Mouse (Mus musculus): ENCODE results near the gene Cpxm2. TPM values are rescaled to one million over a fixed set of nuclear protein-coding genes. Genes with fewer than 3 reads are reported as not detected.

Gene Cpxm2
- polyA plus RNA-seq, 2 experiments from 2014 or later, result not detected

DNA sequence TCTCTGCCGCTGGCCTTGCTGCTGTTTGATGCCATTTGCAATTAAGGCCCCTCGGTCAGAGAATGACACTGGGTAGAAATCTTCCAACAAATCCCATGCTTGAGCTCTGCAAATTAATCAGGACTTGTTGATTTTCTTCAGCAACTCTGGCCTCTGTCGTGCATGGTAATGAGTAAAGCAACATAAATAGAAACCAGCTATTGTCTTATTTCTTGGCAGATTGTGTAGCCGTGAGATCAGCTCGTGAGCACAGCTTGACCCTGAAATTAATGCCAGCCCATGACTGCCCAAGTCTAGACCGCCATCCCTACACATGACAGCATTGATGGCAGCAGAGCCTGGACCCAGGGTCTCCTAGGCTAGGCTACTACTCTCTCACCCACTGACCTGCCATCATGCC lies 25.9 kb downstream of the Cpxm2 start:
- ATAC-seq, result no peak

GRCm38 (mm10) chr7:132124948-132125347 lies 29.6 kb downstream of the Cpxm2 start:
- no peak for ATAC-seq

DNA sequence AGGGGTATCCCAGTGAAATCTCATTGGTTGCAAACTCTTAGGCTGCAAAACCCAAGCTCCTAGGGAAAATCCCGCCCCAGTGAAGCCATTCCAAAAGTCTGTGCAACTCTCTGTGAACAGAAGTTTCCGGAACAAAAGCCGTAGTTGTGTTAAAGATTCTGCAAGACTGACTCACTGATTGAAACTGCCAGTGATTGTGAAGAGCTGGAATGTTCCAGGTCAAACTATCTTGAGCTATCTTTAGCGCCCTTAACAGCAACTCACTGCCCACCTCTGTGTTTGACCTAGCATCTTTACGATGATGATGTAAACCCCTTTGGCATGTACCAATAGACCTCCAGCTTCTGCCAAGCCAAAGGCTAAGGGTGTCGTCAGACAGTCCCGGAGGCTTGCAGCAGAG lies 31.3 kb downstream of the Cpxm2 start:
- ATAC-seq, result no peak

GRCm38 (mm10) chr7:132119817-132120216 lies 34.7 kb downstream of the Cpxm2 start:
- no peak for ATAC-seq

- no peak for ATAC-seq
These were observed 42.8 kb downstream of the Cpxm2 start for GRCm38 (mm10) chr7:132111770-132112169.

- no peak for ATAC-seq
These were observed 44.2 kb downstream of the Cpxm2 start for GRCm38 (mm10) chr7:132110308-132110707.

- no peak for ATAC-seq
These were observed 47.6 kb downstream of the Cpxm2 start for GRCm38 (mm10) chr7:132106891-132107290.

GRCm38 (mm10) chr7:132105326-132105725 lies 49.2 kb downstream of the Cpxm2 start:
- ATAC-seq, result no peak

GRCm38 (mm10) chr7:132098441-132098840 lies 56.1 kb downstream of the Cpxm2 start:
- no peak for ATAC-seq

- ATAC-seq, result no peak
These were observed 59.9 kb downstream of the Cpxm2 start for GRCm38 (mm10) chr7:132094666-132095065.

- no peak for ATAC-seq
These were observed 63.0 kb downstream of the Cpxm2 start for GRCm38 (mm10) chr7:132091551-132091950.

GRCm38 (mm10) chr7:132088606-132089005 lies 65.9 kb downstream of the Cpxm2 start:
- ATAC-seq, result no peak

- no peak for ATAC-seq
These were observed 66.4 kb downstream of the Cpxm2 start for GRCm38 (mm10) chr7:132088181-132088580.

- no peak for ATAC-seq
These were observed 78.7 kb downstream of the Cpxm2 start for GRCm38 (mm10) chr7:132075825-132076224.

- ATAC-seq, result no peak
These were observed 80.0 kb downstream of the Cpxm2 start for GRCm38 (mm10) chr7:132074503-132074902.

GRCm38 (mm10) chr7:132070877-132071625 lies 83.5 kb downstream of the Cpxm2 start:
- no peak for ATAC-seq

GRCm38 (mm10) chr7:132067951-132068350 lies 86.6 kb downstream of the Cpxm2 start:
- ATAC-seq, result no peak

DNA sequence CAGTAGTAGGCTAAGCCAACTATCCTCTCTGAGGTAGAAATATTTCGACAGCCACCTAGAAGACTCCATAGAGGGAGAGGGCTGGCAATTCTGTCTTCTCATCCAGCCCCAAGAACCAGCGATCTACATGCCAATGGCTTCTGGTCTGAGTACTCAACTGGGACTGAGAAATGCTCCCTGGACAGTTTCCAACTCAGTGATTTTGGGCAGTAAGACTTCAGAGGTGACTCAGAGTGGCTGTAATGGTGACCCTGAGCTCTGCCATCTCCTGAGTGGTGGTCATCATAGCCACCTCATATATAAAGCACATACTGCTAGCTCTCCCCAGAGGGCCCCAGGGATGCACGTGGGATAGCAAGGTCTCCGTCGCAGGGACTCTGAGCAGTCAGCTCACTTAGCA lies 87.0 kb downstream of the Cpxm2 start:
- no peak for ATAC-seq

DNA sequence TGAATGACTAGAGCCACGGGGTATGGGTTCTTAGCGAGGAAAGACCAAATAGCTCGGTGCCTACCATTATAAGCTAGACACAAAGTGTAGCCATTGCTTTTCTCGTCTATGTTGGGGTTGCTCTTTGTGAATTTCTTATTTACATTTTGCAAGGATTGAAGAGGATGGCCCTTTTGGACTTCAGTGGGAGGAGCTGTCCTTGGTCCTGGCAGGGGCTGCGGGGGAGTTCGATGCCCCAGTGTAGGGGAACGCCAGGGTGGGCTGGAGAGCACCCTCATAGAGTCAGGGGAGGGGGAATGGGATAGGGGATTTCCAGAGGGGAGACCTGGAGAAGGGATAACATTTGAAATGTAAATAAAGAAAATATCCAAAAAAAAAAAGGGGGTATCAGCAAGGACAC lies 94.4 kb downstream of the Cpxm2 start:
- ATAC-seq, result no peak

DNA sequence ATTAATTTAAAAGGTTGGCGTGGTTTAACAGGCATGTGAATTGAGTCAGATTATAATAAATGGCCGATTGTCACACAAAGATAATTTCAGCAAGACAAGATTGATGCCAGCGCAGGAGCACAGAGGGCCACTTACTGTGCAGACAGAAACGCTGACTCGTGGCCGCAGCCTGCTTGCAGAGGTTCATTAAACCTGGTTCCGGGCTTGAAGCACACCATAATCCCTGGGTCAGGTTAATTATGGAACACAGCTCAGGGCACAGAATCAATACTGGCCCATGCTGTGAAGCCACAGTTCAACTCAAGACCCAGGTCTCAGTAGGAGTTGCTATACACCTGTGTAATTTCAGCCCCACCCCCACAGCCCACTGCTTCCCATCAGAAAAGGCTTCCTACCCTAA lies 98.0 kb downstream of the Cpxm2 start:
- ATAC-seq, result no peak

DNA sequence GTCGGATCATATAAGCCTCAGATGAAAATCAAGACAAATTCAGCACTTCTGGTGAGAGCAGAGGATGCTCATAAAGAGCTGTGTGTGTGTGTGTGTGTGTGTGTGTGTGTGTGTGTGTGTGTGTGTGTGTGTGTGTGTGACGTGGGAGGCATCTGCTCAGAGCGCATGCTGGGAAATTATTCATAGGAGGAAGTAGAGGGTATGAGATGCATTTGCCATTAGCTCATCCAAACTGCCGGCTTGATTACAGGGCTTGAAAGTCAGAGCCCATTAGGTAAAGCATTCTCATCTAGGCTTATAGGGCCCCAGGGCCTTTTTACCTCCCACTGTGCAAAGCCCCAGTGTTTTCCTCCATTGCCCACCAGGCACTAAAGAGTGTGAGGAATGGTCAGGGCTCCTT lies 107.9 kb downstream of the Cpxm2 start:
- no peak for ATAC-seq

DNA sequence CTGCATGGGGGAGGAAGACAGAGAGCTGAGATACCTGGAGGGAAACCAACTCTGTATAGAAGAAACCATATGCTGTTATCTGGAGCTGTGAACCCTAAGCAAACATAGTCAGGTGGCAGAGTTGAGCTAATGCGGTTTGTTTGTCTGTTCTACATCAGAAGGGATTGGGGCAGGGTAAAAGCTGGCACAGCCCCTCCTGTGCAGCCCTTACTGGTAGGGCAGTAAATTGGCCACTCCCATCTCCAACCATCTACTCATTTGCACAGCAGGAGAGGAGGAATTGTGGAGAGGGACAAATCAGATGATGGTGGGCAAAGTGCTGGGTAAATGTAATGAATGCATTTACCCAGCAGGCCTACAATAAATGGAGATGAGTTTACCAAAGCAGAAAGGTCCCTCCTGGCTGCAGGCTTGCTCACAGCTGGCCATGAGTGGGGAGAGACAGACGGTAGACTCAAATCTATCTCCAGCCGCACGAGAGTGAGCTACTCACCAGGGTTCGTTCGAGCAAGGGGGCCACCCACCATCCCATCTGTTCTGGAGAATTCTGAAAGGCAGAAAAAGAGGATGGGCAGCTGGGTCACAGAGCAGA lies 122.5 kb downstream of the Cpxm2 start:
- no peak for ATAC-seq

DNA sequence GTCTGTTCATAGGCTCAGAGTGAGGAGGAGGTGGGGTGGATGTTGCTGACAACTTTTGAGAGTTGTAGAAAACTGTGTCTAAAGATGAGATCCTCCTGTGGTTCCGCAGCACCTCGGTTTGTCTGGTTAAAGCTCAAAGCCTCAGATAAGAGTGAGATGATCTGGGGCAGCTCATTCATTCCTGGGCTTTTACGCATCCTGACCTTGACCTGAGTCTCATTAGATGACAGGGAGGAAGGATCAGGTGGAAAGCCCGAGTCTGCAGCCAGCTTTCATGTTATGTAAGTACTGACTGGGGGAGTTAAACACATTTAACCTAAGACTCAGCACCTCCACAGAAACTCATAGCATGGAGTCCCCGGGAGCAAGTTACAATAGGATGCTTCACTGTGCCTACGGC lies 127.9 kb downstream of the Cpxm2 start:
- ATAC-seq, result no peak

DNA sequence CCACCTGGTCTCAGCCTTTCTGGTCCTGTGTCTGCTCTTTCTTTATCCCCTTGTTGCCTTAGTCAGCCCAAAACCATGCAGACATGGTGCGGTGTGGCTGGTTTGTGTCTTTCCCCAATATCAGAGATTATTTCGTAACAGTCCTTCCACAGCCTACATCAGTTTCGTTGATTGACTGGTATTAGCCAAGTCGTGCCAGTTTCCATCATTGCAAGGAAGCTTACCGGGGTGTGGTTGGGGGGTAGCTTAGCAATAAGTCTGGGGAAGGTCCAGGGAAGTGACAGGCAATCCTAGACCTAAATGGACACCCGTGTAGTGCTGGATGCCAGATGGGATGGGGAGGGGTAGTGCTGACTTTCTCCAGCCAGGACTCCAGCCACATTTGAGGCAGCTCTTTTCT lies 128.9 kb downstream of the Cpxm2 start:
- no peak for ATAC-seq

GRCm38 (mm10) chr7:132015933-132016332 lies 138.6 kb downstream of the Cpxm2 start:
- ATAC-seq, result no peak

Data from CD4-positive, CD25-positive, alpha-beta regulatory T cell, adult 4 months (primary cell).